Mouse (Mus musculus) lung, embryonic 15.5 days (tissue): ENCODE results near the gene Mllt10. TPM values are rescaled to one million over a fixed set of nuclear protein-coding genes. Genes with fewer than 3 reads are reported as not detected.

Source experiments
- ATAC-seq: fragments of 200-750 bp; cut with Nextera tagmentation; 2 replicates; pipeline ENCODE4 v1.8.0; 2017; ENCODE audit warnings: moderate number of reproducible peaks, borderline replicate concordance; ENCODE audit not compliant: low FRiP score, low TSS enrichment; ENCODE audit errors: extremely low read depth
- H3K27ac ChIP-seq: fragments of 300-500 bp; sonication (generic); 2 replicates; pipeline ENCODE4 v1.5.1; 2015; ENCODE audit warnings: moderate library complexity, mild to moderate bottlenecking, inconsistent platforms
- H3K27me3 ChIP-seq: fragments of 300-500 bp; sonication (generic); 2 replicates; pipeline ENCODE4 v1.6.1; 2015; ENCODE audit warnings: inconsistent platforms
- H3K36me3 ChIP-seq: fragments of 300-500 bp; sonication (generic); 2 replicates; pipeline ENCODE4 v1.6.1; 2015; ENCODE audit warnings: inconsistent platforms
- H3K4me1 ChIP-seq: fragments of 300-500 bp; sonication (generic); 2 replicates; pipeline ENCODE4 v1.6.1; 2015; ENCODE audit warnings: inconsistent platforms
- H3K4me2 ChIP-seq: fragments of 300-500 bp; sonication (generic); 2 replicates; pipeline ENCODE4 v1.6.1; 2015; ENCODE audit warnings: inconsistent platforms, mild to moderate bottlenecking, moderate library complexity
- H3K4me3 ChIP-seq: fragments of 300-500 bp; sonication (generic); 2 replicates; pipeline ENCODE4 v1.5.1; 2015; ENCODE audit warnings: mild to moderate bottlenecking, inconsistent platforms
- H3K9ac ChIP-seq: fragments of 300-500 bp; sonication (generic); 2 replicates; pipeline ENCODE4 v1.6.1; 2015; ENCODE audit warnings: inconsistent platforms
- H3K9me3 ChIP-seq: fragments of 300-500 bp; sonication (generic); 2 replicates; pipeline ENCODE4 v1.6.1; 2016; ENCODE audit warnings: inconsistent platforms
- WGBS: fragments of 180-500 bp; shearing (Covaris S2); methylation state at CpG from one replicate; pipeline ENCODE4 v1.1.7; 2015; 5-methylcytosine and 5-hydroxymethylcytosine counted together
- polyA plus RNA-seq: library from polyadenylated mRNA; unstranded; fragments of >200 nt; fragmentation: Nextera tagmentation; extraction: Ambion mirVana; gene quantifications from 2 replicates; pipeline ENCODE4 v1.2.1, GENCODE M21; 2015

Mllt10 gene
- polyA plus RNA-seq, 1 experiment from 2014 or later = 58.9 TPM

DNA sequence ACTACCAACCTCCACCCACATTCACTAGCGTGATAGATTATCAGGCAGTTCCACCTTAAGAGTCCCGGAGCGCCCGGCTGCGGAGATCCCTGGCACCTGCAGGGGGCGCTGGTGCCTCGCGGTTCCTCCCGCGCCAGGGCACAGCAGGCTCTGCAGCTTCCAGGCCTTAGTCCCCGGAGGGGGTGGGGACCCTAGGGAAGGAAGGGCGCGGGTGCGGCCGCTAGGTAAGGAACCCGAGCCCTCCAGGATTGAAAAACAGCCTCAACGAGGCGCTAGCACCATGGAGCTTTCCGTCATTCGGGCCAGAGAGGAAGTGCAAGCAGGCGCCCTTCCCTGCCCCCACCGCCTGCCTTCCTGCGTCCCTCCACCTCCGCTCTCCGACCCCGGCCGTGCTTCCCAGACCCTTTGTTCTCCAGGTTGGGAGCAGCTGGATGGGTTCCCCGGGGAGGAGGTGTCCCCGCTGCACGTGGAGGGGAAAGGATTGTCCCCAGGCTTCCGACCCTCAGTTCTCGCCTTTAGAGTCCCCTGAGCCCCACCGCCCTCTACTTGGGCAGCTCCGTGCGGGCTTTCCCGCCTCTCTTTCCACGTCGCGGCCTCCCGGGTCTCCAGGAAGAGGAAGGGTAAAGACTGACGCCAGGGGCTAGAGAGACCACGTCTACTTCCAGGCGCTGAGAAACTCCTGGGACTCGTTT is 27.4 kb upstream of the Mllt10 start:
- Histone ChIP-seq H3K4me2 (peak overlapping the region; percentile 94), H3K27me3 (no peaks in the 10 kb centered on the region), H3K36me3 (no peaks in the 10 kb centered on the region), H3K4me1 (peaks cover 31% of the 10 kb centered on the region), H3K4me3 (peak overlapping the region; percentile 61), H3K9ac (peak overlapping the region; percentile 93), H3K27ac (peak overlapping the region; percentile 99), H3K9me3 (no peaks in the 10 kb centered on the region)
- peak; percentile 90 for ATAC-seq
- under 1% methylated on average over 44 of the region's 44 CpGs for WGBS

DNA sequence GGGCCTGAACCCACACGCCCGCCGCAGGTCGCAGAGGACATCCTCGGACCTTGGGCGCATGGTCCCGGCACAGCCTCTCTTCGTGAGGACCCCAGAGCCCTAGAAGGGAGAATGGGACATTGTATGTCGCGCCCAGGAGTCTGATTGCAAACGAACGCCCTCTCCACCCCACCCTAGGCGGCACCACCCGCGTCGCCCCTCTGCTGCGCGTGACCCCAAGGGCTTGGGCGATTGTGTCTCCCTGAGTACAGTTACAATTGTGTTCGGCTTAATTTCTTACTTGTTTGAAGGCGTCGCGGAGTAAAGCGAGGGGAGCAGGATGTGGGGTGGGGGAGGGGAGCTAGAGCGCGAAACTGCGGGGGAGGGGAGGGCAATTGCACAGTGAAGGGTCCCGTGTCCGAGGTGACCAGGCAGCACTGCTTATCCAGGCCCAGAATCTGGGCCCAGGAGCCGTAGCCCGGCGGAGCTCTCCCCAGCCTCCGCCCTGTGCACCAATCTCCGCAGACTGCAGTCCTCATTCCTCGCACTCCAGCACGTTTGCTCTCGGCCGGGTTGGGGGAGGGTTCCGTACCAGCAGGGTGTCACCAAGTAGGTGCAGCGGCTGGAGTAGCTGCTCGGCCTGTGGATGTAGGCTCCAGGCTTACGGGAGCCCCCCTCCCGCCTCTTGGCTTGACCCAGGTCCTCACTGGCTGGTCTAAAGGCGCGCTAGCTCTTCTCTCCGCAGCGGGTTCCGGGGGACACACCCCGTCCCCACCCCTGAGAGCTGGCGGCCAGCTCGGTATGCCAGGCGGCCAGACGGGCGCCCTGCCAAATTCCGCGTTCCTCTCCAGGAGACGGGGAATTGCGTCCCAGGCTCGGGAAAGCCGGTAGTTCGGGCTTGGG is 26.7 kb upstream of the Mllt10 start:
- ATAC-seq = peak; percentile 89
- Histone ChIP-seq H3K4me2 (peak overlapping the region; percentile 94), H3K27me3 (no peaks in the 10 kb centered on the region), H3K4me1 (peaks cover 31% of the 10 kb centered on the region), H3K27ac (peak overlapping the region; percentile 99), H3K36me3 (no peaks in the 10 kb centered on the region), H3K9me3 (no peaks in the 10 kb centered on the region), H3K4me3 (peak overlapping the region; percentile 61), H3K9ac (peak overlapping the region; percentile 93)
- 0% methylated on average over 61 of the region's 61 CpGs for WGBS

DNA sequence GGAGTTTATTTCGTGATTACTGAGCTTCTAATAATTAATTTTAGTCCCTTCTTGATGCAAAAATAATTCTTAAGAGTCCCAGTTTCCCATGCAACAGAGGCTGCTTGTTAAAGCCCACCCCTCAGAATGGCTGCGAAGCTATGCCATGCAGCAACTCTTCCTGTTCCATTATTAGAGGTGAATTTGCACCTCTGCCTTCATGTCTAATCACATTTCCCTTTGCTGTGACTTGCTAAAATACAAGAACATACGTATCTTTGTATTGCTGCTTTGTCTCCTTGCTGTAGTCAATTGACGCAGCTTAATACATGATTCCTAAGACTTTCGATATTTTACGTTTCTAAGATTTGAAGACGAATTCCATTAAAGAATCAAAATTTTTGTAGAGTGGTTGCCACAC is 25.4 kb upstream of the Mllt10 start:
- Histone ChIP-seq H3K9ac (no peak overlapping the region), H3K4me1 (peaks cover 31% of the 10 kb centered on the region), H3K27me3 (no peaks in the 10 kb centered on the region), H3K4me3 (no peak overlapping the region), H3K9me3 (no peaks in the 10 kb centered on the region), H3K36me3 (no peaks in the 10 kb centered on the region), H3K4me2 (no peak overlapping the region), H3K27ac (no peak overlapping the region)
- 92% methylated on average over 7 of the region's 7 CpGs for WGBS
- no peak for ATAC-seq

DNA sequence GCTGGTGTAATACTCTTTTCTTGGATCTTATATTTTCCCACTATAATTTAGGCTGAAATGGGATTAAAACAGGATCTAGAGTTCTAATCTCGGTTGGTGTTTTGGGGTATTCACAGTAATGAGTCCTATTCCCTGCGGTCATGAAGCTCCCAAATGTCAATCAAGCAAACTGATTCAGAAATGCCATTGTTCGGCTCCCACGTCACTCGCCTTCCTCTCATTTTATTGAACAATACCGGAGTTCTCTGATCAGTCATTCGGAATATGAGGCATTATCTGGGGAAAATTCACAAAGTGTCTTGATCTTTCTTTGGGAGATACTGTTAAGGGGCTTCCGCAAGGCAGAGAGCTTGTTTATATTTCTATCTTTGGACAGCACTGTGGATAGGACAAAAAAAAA is 24.5 kb upstream of the Mllt10 start:
- no peak overlapping the region for H3K9ac ChIP-seq
- H3K4me3 ChIP-seq = no peak overlapping the region
- peak overlapping the region; percentile 79; the same call in 1 of the 2 replicates for H3K4me2 ChIP-seq
- H3K36me3 ChIP-seq = no peaks in the 10 kb centered on the region
- WGBS = 61% methylated on average over 8 of the region's 8 CpGs
- no peak for ATAC-seq
- peaks cover 27% of the 10 kb centered on the region for H3K4me1 ChIP-seq
- H3K27me3 ChIP-seq = no peaks in the 10 kb centered on the region
- no peaks in the 10 kb centered on the region for H3K9me3 ChIP-seq
- H3K27ac ChIP-seq = no peak overlapping the region

DNA sequence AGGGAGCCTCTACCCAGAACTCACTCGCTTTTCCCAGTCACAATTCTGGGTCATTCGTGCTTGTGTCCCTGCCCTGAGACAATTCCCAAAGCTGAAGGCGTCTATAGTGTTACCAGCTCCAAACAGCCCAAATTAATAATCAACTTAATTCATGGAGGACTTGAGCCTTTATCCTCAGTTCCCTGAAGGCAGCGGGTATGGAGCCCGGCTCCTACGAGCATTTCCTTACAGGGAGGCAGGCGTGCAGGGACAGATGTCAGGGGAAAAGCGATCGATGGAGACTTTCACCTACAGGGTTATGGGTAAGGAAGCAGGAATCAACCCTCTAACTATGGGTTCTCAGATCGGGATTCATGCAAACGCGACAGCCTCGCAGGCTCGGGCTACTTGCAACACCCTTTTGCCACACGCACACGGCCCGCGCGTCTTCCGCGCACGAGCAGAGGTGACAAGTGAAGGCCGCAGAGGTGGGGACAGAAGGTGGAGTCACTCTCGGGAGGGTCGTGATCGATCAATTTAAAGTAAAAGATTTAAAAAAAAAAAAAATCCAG is 23.7 kb upstream of the Mllt10 start:
- no peaks in the 10 kb centered on the region for H3K36me3 ChIP-seq
- H3K27ac ChIP-seq = no peak overlapping the region
- H3K4me1 ChIP-seq = peaks cover 23% of the 10 kb centered on the region
- H3K9ac ChIP-seq = peak overlapping the region; percentile 42
- ATAC-seq = no peak
- no peaks in the 10 kb centered on the region for H3K27me3 ChIP-seq
- no peaks in the 10 kb centered on the region for H3K9me3 ChIP-seq
- H3K4me3 ChIP-seq = peak overlapping the region; percentile 36
- H3K4me2 ChIP-seq = peak overlapping the region; percentile 79
- 13% methylated on average over 26 of the region's 26 CpGs for WGBS

DNA sequence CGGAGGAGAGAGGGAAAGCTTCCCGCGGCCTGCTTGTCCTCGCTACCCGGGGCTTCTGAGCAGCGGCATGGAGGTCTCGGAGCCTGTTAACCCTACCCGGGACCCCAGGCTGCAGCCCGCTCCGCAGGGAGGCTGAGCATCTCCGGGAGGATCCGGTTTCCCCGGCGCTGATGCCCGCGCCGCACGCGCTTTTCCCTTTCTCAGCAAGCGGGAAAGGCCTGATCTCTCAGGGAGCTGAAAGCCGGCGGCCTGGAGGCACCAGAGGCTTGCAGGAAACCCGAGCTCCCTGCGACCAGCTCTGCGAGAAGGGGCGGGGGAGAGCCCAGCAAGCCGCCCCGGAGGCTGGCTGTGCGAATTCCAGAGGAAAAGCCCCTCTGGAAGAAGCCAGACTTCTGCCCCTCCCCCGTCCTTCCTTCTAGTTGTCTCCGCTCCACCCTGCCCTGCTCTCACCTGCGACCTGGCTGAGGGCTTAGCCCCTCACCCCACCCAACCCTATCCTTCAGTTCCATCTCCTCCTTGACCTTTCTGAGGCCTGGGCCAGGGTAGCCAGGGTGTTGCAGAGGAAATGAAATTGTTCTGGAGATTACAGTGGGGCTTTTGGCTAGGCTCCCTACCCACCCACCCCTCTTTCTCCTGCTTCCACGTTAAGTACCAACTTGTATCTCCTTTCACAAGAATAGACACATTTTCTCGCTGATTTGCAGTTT is 23.1 kb upstream of the Mllt10 start:
- Histone ChIP-seq H3K36me3 (no peaks in the 10 kb centered on the region), H3K4me2 (peak overlapping the region; percentile 79), H3K27me3 (no peaks in the 10 kb centered on the region), H3K27ac (0 out of 2 replicates have a peak overlapping the region, but pooled peaks have one; percentile 25), H3K4me3 (peak overlapping the region; percentile 36), H3K9ac (peak overlapping the region; percentile 42), H3K9me3 (no peaks in the 10 kb centered on the region), H3K4me1 (peaks cover 21% of the 10 kb centered on the region)
- WGBS = 4% methylated on average over 34 of the region's 34 CpGs
- no peak for ATAC-seq

- H3K27ac ChIP-seq = no peak overlapping the region
- no peaks in the 10 kb centered on the region for H3K9me3 ChIP-seq
- 66% methylated on average over 5 of the region's 5 CpGs for WGBS
- H3K27me3 ChIP-seq = no peaks in the 10 kb centered on the region
- ATAC-seq = no peak
- peaks cover 19% of the 10 kb centered on the region for H3K4me1 ChIP-seq
- H3K9ac ChIP-seq = no peak overlapping the region
- no peak overlapping the region for H3K4me3 ChIP-seq
- H3K4me2 ChIP-seq = no peak overlapping the region
- H3K36me3 ChIP-seq = no peaks in the 10 kb centered on the region
Measured at GRCm38 (mm10) chr2:18032538-18032895, 22.5 kb upstream of the Mllt10 start.

- WGBS = 70% methylated on average over 10 of the region's 10 CpGs
- no peak overlapping the region for H3K4me3 ChIP-seq
- H3K9me3 ChIP-seq = no peaks in the 10 kb centered on the region
- no peak for ATAC-seq
- no peak overlapping the region for H3K4me2 ChIP-seq
- no peaks in the 10 kb centered on the region for H3K36me3 ChIP-seq
- no peak overlapping the region for H3K9ac ChIP-seq
- peaks cover 19% of the 10 kb centered on the region for H3K4me1 ChIP-seq
- no peaks in the 10 kb centered on the region for H3K27me3 ChIP-seq
- H3K27ac ChIP-seq = no peak overlapping the region
Measured at GRCm38 (mm10) chr2:18033166-18034108, 21.6 kb upstream of the Mllt10 start.

DNA sequence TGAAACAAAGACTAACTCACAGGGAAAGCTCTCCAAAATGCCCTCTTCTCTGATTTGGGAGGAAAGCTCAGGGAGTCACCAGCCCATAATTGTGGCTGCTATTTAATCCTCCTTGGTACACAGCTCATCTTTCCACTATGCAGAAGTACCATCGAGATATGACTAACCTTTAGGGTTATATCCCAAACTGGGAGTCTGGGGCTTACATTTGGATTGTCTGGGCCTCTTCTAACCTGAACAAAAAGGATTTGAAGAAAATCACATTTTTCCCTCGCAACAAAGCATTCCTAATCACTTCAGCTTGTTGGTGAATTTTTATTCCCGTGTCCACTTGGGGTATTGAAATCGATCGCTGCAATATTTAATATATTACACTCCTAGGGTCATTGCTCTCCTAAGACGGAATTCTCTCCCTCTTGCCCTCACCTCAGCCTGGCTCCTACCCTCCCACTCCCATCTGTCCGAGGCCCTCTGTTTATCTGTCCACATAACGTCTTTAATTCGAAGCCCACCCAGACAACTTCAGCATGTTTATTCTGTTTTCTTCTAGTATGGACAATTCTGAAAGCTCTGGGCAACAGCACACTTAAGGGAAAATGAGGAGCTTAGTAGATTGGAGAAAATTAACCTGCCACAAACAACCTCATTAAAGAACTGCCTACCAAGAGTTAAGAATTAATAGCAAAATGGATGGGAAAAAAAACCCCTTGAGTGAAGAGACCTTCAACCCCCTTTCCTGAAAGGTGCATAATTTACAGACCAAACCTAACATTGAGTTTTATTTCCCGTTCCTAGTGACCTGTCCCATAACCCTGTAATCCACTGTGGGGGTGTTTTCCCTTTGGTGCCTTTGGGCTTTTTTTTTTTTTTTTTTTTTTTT is 20.4 kb upstream of the Mllt10 start:
- no peak for ATAC-seq
- no peak overlapping the region for H3K27ac ChIP-seq
- no peak overlapping the region for H3K4me2 ChIP-seq
- H3K27me3 ChIP-seq = no peaks in the 10 kb centered on the region
- no peaks in the 10 kb centered on the region for H3K36me3 ChIP-seq
- no peaks in the 10 kb centered on the region for H3K9me3 ChIP-seq
- H3K4me1 ChIP-seq = peaks cover 27% of the 10 kb centered on the region
- H3K4me3 ChIP-seq = no peak overlapping the region
- 81% methylated on average over 10 of the region's 10 CpGs for WGBS
- no peak overlapping the region for H3K9ac ChIP-seq

- no peak within 1 kb of the TSS for H3K9ac ChIP-seq
- peaks cover 37% of the 10 kb centered on the region for H3K4me1 ChIP-seq
- no peaks in the 10 kb centered on the region for H3K27me3 ChIP-seq
- WGBS = 69% methylated on average over 2 of the region's 2 CpGs
- no peaks in the 10 kb centered on the region for H3K36me3 ChIP-seq
- no peaks in the 10 kb centered on the region for H3K9me3 ChIP-seq
- ATAC-seq = no peak
- no peak within 1 kb of the TSS for H3K4me2 ChIP-seq
- H3K27ac ChIP-seq = no peak within 1 kb of the TSS
- H3K4me3 ChIP-seq = no peak within 1 kb of the TSS
Measured at GRCm38 (mm10) chr2:18037491-18037890, 17.5 kb upstream of the Mllt10 start, which contains the start of gene A930004D18Rik. Gene A930004D18Rik, minus strand, starts transcription at chr2:18037737.
